Mouse (Mus musculus): ENCODE data around the gene Epop. TPM values are rescaled to one million over a fixed set of nuclear protein-coding genes. Genes with fewer than 3 reads are reported as not detected.

The Epop gene
- polyA plus RNA-seq, 1 experiment from 2014 or later = 3.5 TPM

GRCm38 (mm10) chr11:97666221-97666620 lies 36.7 kb upstream of the Epop start:
- Histone ChIP-seq H3K4me2 (replicated peaks; ENCODE audit: low read depth, low read length) (no peak overlapping the region), H3K27ac (ENCODE audit: low read length) (no peak overlapping the region), H3K4me3 (ENCODE audit: low read depth, low read length) (no peak overlapping the region), H3K4me1 (ENCODE audit: insufficient read depth, low read depth, low read length) (peaks cover 17% of the 10 kb centered on the region), H3K27me3 (replicated peaks; ENCODE audit: insufficient read depth, low read length) (0 out of 2 replicates have a peak, but pooled peaks cover 5% of the 10 kb centered on the region), H3K36me3 (ENCODE audit: insufficient read depth, low read length) (0 out of 2 replicates have a peak, but pooled peaks cover 4% of the 10 kb centered on the region), H3K9me3 (ENCODE audit: low read length) (no peaks in the 10 kb centered on the region), H3K9ac (replicated peaks; ENCODE audit: low read depth) (no peak overlapping the region)
- TF ChIP-seq EP300 (IDR thresholded peaks at IDR 0.05) = no peak
- TF ChIP-seq CTCF (IDR thresholded peaks at IDR 0.05) = peak; percentile 65
- ATAC-seq = no peak
- DNase-seq (ENCODE audit: low spot score) = peak; percentile 11
- WGBS = 81% methylated on average over 7 of the region's 7 CpGs

GRCm38 (mm10) chr11:97665431-97665830 lies 35.9 kb upstream of the Epop start:
- ATAC-seq (no peak), DNase-seq (ENCODE audit: low spot score) (no peak)
- Histone ChIP-seq H3K27ac (ENCODE audit: low read length) (no peak overlapping the region), H3K36me3 (ENCODE audit: insufficient read depth, low read length) (no peaks in the 10 kb centered on the region), H3K4me2 (replicated peaks; ENCODE audit: low read depth, low read length) (no peak overlapping the region; the same call in 1 of the 2 replicates), H3K9ac (replicated peaks; ENCODE audit: low read depth) (no peak overlapping the region), H3K4me3 (ENCODE audit: low read depth, low read length) (no peak overlapping the region), H3K27me3 (replicated peaks; ENCODE audit: insufficient read depth, low read length) (0 out of 2 replicates have a peak, but pooled peaks cover 5% of the 10 kb centered on the region), H3K4me1 (ENCODE audit: insufficient read depth, low read depth, low read length) (peaks cover 24% of the 10 kb centered on the region), H3K9me3 (ENCODE audit: low read length) (no peaks in the 10 kb centered on the region)
- 0 out of 2 replicates have a peak, but pooled peaks have one; percentile 5 for TF ChIP-seq CTCF (IDR thresholded peaks at IDR 0.05)
- TF ChIP-seq EP300 (IDR thresholded peaks at IDR 0.05) = no peak
- 84% methylated on average over 13 of the region's 13 CpGs for WGBS

GRCm38 (mm10) chr11:97664771-97665240 lies 35.3 kb upstream of the Epop start:
- Histone ChIP-seq H3K27ac (ENCODE audit: low read length) (no peak overlapping the region), H3K4me1 (ENCODE audit: insufficient read depth, low read depth, low read length) (peaks cover 22% of the 10 kb centered on the region)
- WGBS = 21% methylated on average over 6 of the region's 6 CpGs

GRCm38 (mm10) chr11:97664339-97664665 lies 34.8 kb upstream of the Epop start:
- Histone ChIP-seq H3K9me3 (ENCODE audit: low read length) (no peaks in the 10 kb centered on the region), H3K4me3 (ENCODE audit: low read depth, low read length) (peak overlapping the region; percentile 86), H3K4me1 (ENCODE audit: insufficient read depth, low read depth, low read length) (peaks cover 22% of the 10 kb centered on the region), H3K4me2 (replicated peaks; ENCODE audit: low read depth, low read length) (peak overlapping the region; percentile 81), H3K9ac (replicated peaks; ENCODE audit: low read depth) (peak overlapping the region; percentile 63), H3K27ac (ENCODE audit: low read length) (peak overlapping the region; percentile 94), H3K27me3 (replicated peaks; ENCODE audit: insufficient read depth, low read length) (0 out of 2 replicates have a peak, but pooled peaks cover 5% of the 10 kb centered on the region), H3K36me3 (ENCODE audit: insufficient read depth, low read length) (no peaks in the 10 kb centered on the region)
- 2% methylated on average over 6 of the region's 8 CpGs for WGBS
- DNase-seq (ENCODE audit: low spot score) = peak; percentile 45
- ATAC-seq = no peak
- TF ChIP-seq CTCF (IDR thresholded peaks at IDR 0.05) (no peak), EP300 (IDR thresholded peaks at IDR 0.05) (no peak)

More at GRCm38 (mm10) chr11:97664771-97665240, 35.3 kb upstream of the Epop start:
- peak overlapping the region; percentile 81 for H3K4me2 ChIP-seq (replicated peaks; ENCODE audit: low read depth, low read length)
- TF ChIP-seq CTCF (IDR thresholded peaks at IDR 0.05) (peak; percentile 28; the same call in 1 of the 2 replicates), EP300 (IDR thresholded peaks at IDR 0.05) (no peak)
- H3K4me3 ChIP-seq (ENCODE audit: low read depth, low read length) = peak overlapping the region; percentile 86
- ATAC-seq = no peak
- DNase-seq (ENCODE audit: low spot score) = peak; percentile 55
- H3K9ac ChIP-seq (replicated peaks; ENCODE audit: low read depth) = no peak overlapping the region
- no peaks in the 10 kb centered on the region for H3K36me3 ChIP-seq (ENCODE audit: insufficient read depth, low read length)
- no peaks in the 10 kb centered on the region for H3K9me3 ChIP-seq (ENCODE audit: low read length)
- 0 out of 2 replicates have a peak, but pooled peaks cover 5% of the 10 kb centered on the region for H3K27me3 ChIP-seq (replicated peaks; ENCODE audit: insufficient read depth, low read length)

- H3K4me1 ChIP-seq (ENCODE audit: insufficient read depth, low read depth, low read length) = peaks cover 22% of the 10 kb centered on the region
- peak overlapping the region; percentile 63 for H3K9ac ChIP-seq (replicated peaks; ENCODE audit: low read depth)
- DNase-seq (ENCODE audit: low spot score) = peak; percentile 58
- WGBS = under 1% methylated on average over 28 of the region's 57 CpGs
- peak overlapping the region; percentile 81 for H3K4me2 ChIP-seq (replicated peaks; ENCODE audit: low read depth, low read length)
- H3K36me3 ChIP-seq (ENCODE audit: insufficient read depth, low read length) = no peaks in the 10 kb centered on the region
- peak overlapping the region; percentile 94 for H3K27ac ChIP-seq (ENCODE audit: low read length)
- H3K9me3 ChIP-seq (ENCODE audit: low read length) = no peaks in the 10 kb centered on the region
- TF ChIP-seq CTCF (IDR thresholded peaks at IDR 0.05) = no peak
- 0 out of 2 replicates have a peak, but pooled peaks have one; percentile 27 for TF ChIP-seq EP300 (IDR thresholded peaks at IDR 0.05)
- H3K4me3 ChIP-seq (ENCODE audit: low read depth, low read length) = peak overlapping the region; percentile 86
- peak; percentile 5 for ATAC-seq
- 0 out of 2 replicates have a peak, but pooled peaks cover 5% of the 10 kb centered on the region for H3K27me3 ChIP-seq (replicated peaks; ENCODE audit: insufficient read depth, low read length)
Observed at GRCm38 (mm10) chr11:97663528-97664338, 34.2 kb upstream of the Epop start.

GRCm38 (mm10) chr11:97662893-97663527 lies 33.5 kb upstream of the Epop start, which contains the start of gene Mllt6:
Mllt6 (plus strand) TSS chr11:97663414.
- Histone ChIP-seq H3K27ac (ENCODE audit: low read length) (peak within 1 kb of the TSS; percentile 94), H3K9ac (replicated peaks; ENCODE audit: low read depth) (peak within 1 kb of the TSS; percentile 63), H3K9me3 (ENCODE audit: low read length) (no peaks in the 10 kb centered on the region), H3K4me1 (ENCODE audit: insufficient read depth, low read depth, low read length) (peaks cover 22% of the 10 kb centered on the region), H3K4me2 (replicated peaks; ENCODE audit: low read depth, low read length) (peak within 1 kb of the TSS; percentile 81), H3K36me3 (ENCODE audit: insufficient read depth, low read length) (no peaks in the 10 kb centered on the region), H3K4me3 (ENCODE audit: low read depth, low read length) (peak within 1 kb of the TSS; percentile 86), H3K27me3 (replicated peaks; ENCODE audit: insufficient read depth, low read length) (0 out of 2 replicates have a peak, but pooled peaks cover 5% of the 10 kb centered on the region)
- ATAC-seq (peak; percentile 69), DNase-seq (ENCODE audit: low spot score) (peak; percentile 93)
- 1% methylated on average over 17 of the region's 76 CpGs for WGBS
- no peak for TF ChIP-seq CTCF (IDR thresholded peaks at IDR 0.05)
- no peak for TF ChIP-seq EP300 (IDR thresholded peaks at IDR 0.05)
